Mouse (Mus musculus): ENCODE measurements around the gene Praf2. TPM values are rescaled to one million over a fixed set of nuclear protein-coding genes. Genes with fewer than 3 reads are reported as not detected.

Gene Praf2
- polyA plus RNA-seq (2012), result 0.30 and 0.59 TPM in 2 replicates

DNA sequence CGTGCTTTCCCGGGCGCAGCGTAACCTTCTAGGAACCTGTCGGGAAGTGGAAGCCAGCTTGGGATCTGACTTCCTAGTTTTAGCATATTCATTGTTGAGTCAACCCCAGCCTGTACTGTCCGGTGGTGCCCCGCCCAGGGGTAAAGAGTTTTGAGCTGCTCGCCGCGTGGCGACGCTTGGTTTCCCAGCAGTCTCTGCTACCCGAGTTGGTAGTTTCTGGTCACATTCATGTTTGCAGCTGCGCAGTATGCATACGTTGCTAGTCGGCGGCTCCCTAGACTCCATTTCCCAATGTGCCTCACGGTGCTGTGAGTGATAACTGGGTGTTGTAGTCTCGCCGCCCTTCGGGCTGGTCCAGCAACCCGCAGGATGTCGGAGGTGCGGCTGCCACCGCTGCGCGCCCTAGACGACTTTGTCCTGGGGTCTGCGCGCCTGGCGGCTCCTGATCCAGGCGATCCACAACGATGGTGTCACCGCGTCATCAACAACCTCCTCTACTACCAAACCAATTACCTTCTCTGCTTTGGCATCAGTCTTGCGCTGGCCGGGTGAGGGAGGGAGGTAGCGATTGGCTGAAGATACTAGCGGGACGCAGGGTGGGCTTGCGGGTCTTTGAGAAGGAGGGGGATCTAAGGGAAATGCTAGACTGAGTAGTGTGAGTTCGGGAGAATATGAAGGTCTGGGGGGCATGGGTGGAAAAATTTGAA lies at the start of gene Praf2:
TSS of gene Praf2 (plus strand) at position 225 of the 707 bp plus-strand sequence.
- Histone ChIP-seq H3K27me3 (ENCODE audit: control insufficient read depth) (no peaks in the 10 kb centered on the region; the same call in 1 of the 2 replicates), H3K9me3 (ENCODE audit: control insufficient read depth, low read length) (peaks cover 9% of the 10 kb centered on the region), H3K36me3 (ENCODE audit: control insufficient read depth) (peaks cover 46% of the 10 kb centered on the region), H3K4me3 (replicated peaks) (peak within 1 kb of the TSS; percentile 61), H3K4me1 (ENCODE audit: control insufficient read depth) (peaks cover 32% of the 10 kb centered on the region)
- TF ChIP-seq GATA1 (IDR thresholded peaks at IDR 0.05; ENCODE audit: low read length) (no peak; the same call in 1 of the 2 replicates), TAL1 (IDR thresholded peaks at IDR 0.05; ENCODE audit: low read length) (no peak)

DNA sequence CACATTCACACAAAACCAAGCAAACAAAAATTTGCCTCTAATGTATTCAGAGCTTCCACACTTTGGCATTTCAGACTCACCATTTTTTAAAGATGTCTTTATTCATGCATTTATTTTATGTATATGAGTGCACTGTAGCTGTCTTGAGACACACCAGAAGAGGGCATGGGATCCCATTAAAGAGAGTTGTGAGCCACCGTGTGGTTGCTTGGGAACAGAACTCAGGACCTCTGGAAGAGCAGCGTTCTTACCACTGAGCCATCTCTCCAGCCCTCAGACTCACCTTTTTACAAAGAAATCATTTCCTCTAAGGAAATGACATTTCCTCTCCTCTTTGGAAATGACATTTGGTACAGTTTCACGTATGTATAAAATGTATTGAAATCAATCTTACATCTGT lies 49.3 kb upstream of the Praf2 start:
- Histone ChIP-seq H3K27me3 (ENCODE audit: control insufficient read depth) (0 out of 2 replicates have a peak, but pooled peaks cover 6% of the 10 kb centered on the region), H3K9me3 (ENCODE audit: control insufficient read depth, low read length) (no peaks in the 10 kb centered on the region; the same call in 1 of the 2 replicates), H3K36me3 (ENCODE audit: control insufficient read depth) (no peaks in the 10 kb centered on the region), H3K4me3 (replicated peaks) (no peak overlapping the region), H3K4me1 (ENCODE audit: control insufficient read depth) (peaks cover 21% of the 10 kb centered on the region)
- TF ChIP-seq GATA1 (IDR thresholded peaks at IDR 0.05; ENCODE audit: low read length), result no peak
- no peak for TF ChIP-seq TAL1 (IDR thresholded peaks at IDR 0.05; ENCODE audit: low read length)

DNA sequence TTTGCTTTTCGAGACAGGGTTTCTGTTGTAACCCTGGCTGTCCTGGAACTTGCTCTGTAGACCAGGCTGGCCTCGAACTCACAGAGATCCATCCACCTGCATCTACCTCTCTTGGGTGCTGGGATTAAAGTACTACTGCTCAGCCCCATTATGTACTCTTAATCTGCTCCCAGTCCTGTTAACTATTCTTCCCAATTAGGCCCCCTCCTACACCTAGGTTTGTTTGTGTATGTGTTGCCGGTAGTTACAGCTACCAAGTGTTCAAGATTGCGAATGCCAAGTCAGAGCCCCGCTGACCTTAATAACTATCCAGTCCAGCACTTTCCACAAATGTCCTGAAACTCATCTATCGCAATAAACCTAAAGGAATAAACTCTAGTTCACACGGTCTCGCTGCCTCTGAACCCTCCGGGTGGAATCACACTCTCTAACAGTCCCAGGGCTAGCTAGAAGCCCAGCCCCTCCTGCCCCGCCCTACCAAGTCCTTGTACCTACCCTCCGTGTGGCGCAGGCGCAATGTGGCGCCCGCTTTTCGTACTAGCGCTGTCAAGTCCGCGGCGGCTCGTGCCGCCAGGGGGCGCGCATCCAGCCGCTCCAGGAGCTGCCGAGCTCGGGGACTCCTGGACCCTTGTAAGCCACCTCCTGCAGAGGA lies 48.7 kb upstream of the Praf2 start:
- no peaks in the 10 kb centered on the region for H3K36me3 ChIP-seq (ENCODE audit: control insufficient read depth)
- peaks cover 16% of the 10 kb centered on the region for H3K4me1 ChIP-seq (ENCODE audit: control insufficient read depth)
- H3K4me3 ChIP-seq (replicated peaks), result peak overlapping the region; percentile 43
- H3K27me3 ChIP-seq (ENCODE audit: control insufficient read depth), result 0 out of 2 replicates have a peak, but pooled peaks cover 3% of the 10 kb centered on the region
- H3K9me3 ChIP-seq (ENCODE audit: control insufficient read depth, low read length), result no peaks in the 10 kb centered on the region
- TF ChIP-seq TAL1 (IDR thresholded peaks at IDR 0.05; ENCODE audit: low read length), result no peak
- TF ChIP-seq GATA1 (IDR thresholded peaks at IDR 0.05; ENCODE audit: low read length), result no peak

DNA sequence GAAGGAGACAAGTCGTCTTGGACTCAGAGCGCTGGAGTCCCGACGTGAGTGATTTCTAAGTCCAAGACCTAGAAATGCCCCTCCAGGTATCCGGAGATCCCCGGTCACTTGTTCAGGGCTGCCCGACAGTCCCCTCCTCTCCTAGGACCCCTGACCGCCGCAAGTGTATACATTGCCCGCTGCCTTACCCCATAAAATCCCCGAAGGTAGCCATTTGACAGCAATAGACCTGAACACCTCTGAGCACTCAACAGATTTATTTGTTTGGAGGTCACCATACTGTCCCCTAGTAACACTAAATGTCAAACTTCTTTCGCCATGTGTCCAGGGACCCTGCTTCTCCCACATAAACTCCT lies 48.2 kb upstream of the Praf2 start:
- H3K9me3 ChIP-seq (ENCODE audit: control insufficient read depth, low read length), result no peaks in the 10 kb centered on the region
- TF ChIP-seq GATA1 (IDR thresholded peaks at IDR 0.05; ENCODE audit: low read length) (no peak), TAL1 (IDR thresholded peaks at IDR 0.05; ENCODE audit: low read length) (no peak)
- peaks cover 11% of the 10 kb centered on the region for H3K4me1 ChIP-seq (ENCODE audit: control insufficient read depth)
- no peaks in the 10 kb centered on the region for H3K27me3 ChIP-seq (ENCODE audit: control insufficient read depth)
- H3K4me3 ChIP-seq (replicated peaks), result peak overlapping the region; percentile 43
- H3K36me3 ChIP-seq (ENCODE audit: control insufficient read depth), result no peaks in the 10 kb centered on the region

DNA sequence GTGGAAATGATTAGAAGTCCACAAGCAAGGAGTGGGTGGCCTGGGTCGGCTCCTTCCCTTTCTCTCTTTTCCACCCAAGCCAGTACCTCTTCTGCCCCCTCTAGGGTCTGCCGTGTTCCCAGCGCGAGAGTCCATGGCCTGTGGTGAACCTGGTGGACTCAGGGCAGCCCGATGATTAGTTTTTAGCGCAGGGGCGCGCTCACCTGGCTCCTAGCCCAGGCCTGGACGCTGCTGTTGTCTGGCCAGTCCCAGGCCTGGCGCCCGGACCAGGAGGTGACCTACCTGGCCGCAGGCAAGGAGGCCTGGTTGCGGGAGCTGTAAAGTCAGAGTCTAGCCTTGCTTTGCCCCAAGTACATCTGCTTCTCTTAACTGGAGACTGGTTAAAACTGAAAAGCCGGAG lies 47.4 kb upstream of the Praf2 start, which contains the start of gene Magix:
TSS of gene Magix (minus strand) at position 388 of the 400 bp plus-strand sequence.
- Histone ChIP-seq H3K36me3 (ENCODE audit: control insufficient read depth) (no peaks in the 10 kb centered on the region), H3K4me3 (replicated peaks) (peak within 1 kb of the TSS; percentile 43), H3K9me3 (ENCODE audit: control insufficient read depth, low read length) (no peaks in the 10 kb centered on the region), H3K4me1 (ENCODE audit: control insufficient read depth) (peaks cover 11% of the 10 kb centered on the region), H3K27me3 (ENCODE audit: control insufficient read depth) (no peaks in the 10 kb centered on the region)
- no peak for TF ChIP-seq GATA1 (IDR thresholded peaks at IDR 0.05; ENCODE audit: low read length)
- no peak for TF ChIP-seq TAL1 (IDR thresholded peaks at IDR 0.05; ENCODE audit: low read length)

DNA sequence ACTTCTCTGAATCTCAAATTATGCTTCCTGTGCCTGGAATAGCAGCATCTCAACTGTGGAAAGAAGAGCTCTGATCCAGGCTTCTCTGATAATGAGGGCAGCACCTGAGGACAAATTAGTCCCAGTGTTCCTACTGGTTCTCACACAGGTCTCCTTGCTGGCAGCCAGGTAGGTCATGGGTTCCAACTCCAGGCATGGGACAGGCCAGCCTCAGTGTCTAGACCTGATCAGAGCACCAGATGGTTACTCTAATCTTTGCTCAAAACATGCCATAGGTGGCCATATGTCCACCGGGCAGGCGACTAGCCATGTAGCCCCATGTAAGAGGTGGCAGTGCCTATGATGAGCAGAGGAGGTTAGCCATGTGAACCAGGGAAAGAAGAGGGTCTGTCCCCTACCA lies 39.9 kb upstream of the Praf2 start:
- Histone ChIP-seq H3K4me1 (ENCODE audit: control insufficient read depth) (no peaks in the 10 kb centered on the region), H3K4me3 (replicated peaks) (no peak overlapping the region), H3K9me3 (ENCODE audit: control insufficient read depth, low read length) (no peaks in the 10 kb centered on the region), H3K27me3 (ENCODE audit: control insufficient read depth) (peaks cover 6% of the 10 kb centered on the region; the same call in 1 of the 2 replicates), H3K36me3 (ENCODE audit: control insufficient read depth) (no peaks in the 10 kb centered on the region)
- TF ChIP-seq TAL1 (IDR thresholded peaks at IDR 0.05; ENCODE audit: low read length), result no peak
- no peak for TF ChIP-seq GATA1 (IDR thresholded peaks at IDR 0.05; ENCODE audit: low read length)

DNA sequence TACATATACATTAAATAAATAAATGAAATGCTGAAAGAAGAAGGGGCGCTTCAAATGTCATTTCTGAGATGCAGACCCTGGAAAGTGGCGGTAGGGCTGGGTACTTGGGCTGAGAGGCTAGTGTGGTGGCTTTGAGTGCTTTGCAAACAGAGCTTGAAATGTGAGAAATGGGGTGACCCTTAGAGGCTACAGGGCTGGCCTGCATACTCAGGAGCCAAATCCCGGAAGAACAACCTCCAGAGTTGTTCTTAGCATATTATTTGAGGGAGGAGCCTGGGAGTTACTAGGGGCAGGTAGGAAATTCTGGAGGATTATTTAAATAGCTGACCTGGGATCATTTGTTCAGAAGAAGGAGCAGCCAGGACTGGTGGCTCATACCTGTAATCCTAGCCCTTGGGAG lies 37.8 kb upstream of the Praf2 start:
- Histone ChIP-seq H3K9me3 (ENCODE audit: control insufficient read depth, low read length) (no peaks in the 10 kb centered on the region), H3K27me3 (ENCODE audit: control insufficient read depth) (peaks cover 6% of the 10 kb centered on the region; the same call in 1 of the 2 replicates), H3K4me1 (ENCODE audit: control insufficient read depth) (no peaks in the 10 kb centered on the region), H3K4me3 (replicated peaks) (no peak overlapping the region), H3K36me3 (ENCODE audit: control insufficient read depth) (no peaks in the 10 kb centered on the region)
- TF ChIP-seq GATA1 (IDR thresholded peaks at IDR 0.05; ENCODE audit: low read length) (no peak), TAL1 (IDR thresholded peaks at IDR 0.05; ENCODE audit: low read length) (no peak)

DNA sequence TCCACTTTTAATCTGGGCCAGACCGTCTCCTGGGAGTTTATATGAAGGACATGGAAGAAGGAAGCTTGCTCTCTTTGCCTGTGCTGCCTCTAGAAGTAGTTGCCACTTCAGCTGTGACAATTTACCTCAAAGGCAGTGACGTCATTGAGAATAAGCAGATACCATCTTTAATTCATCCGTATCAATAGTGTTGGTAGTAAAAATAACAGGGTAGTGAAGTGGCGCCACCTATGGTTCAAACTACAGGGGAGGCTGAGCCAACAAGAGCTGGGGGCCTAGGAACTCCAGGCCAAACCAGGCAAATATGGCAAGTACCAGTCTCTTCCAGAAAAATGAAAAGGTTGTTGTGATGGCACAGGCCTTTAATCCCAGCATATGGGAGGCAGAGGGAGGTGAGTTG lies 35.4 kb upstream of the Praf2 start:
- no peaks in the 10 kb centered on the region for H3K36me3 ChIP-seq (ENCODE audit: control insufficient read depth)
- no peaks in the 10 kb centered on the region for H3K9me3 ChIP-seq (ENCODE audit: control insufficient read depth, low read length)
- H3K27me3 ChIP-seq (ENCODE audit: control insufficient read depth), result peaks cover 3% of the 10 kb centered on the region; the same call in 1 of the 2 replicates
- no peak for TF ChIP-seq TAL1 (IDR thresholded peaks at IDR 0.05; ENCODE audit: low read length)
- no peak for TF ChIP-seq GATA1 (IDR thresholded peaks at IDR 0.05; ENCODE audit: low read length)
- no peak overlapping the region for H3K4me3 ChIP-seq (replicated peaks)
- peaks cover 4% of the 10 kb centered on the region for H3K4me1 ChIP-seq (ENCODE audit: control insufficient read depth)

DNA sequence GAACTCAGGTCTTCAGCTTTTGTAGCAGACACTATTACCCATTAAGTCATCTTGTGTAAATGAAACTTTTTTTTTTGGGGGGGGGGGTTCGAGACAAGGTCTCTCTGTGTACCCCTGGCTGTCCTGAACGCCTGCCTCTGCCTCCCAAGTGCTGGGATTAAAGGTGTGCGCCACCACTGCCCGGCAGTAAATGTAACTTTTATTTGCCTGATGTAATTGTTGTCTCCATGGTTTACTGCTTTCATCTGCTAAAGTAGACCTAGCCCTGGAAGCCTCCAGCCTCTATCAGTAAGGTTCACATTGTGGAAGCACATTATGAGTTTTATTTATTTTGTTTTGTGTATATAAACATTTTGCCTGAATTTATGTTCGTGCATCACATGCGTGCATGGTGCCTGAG lies 31.7 kb upstream of the Praf2 start:
- H3K4me1 ChIP-seq (ENCODE audit: control insufficient read depth), result peaks cover 17% of the 10 kb centered on the region
- H3K4me3 ChIP-seq (replicated peaks), result peak overlapping the region; percentile 82
- H3K36me3 ChIP-seq (ENCODE audit: control insufficient read depth), result peaks cover 31% of the 10 kb centered on the region
- H3K9me3 ChIP-seq (ENCODE audit: control insufficient read depth, low read length), result no peaks in the 10 kb centered on the region
- no peaks in the 10 kb centered on the region for H3K27me3 ChIP-seq (ENCODE audit: control insufficient read depth)
- TF ChIP-seq TAL1 (IDR thresholded peaks at IDR 0.05; ENCODE audit: low read length), result no peak
